Mouse (Mus musculus): Measurements from ENCODE around the gene Kif21b.

Kif21b gene

DNA sequence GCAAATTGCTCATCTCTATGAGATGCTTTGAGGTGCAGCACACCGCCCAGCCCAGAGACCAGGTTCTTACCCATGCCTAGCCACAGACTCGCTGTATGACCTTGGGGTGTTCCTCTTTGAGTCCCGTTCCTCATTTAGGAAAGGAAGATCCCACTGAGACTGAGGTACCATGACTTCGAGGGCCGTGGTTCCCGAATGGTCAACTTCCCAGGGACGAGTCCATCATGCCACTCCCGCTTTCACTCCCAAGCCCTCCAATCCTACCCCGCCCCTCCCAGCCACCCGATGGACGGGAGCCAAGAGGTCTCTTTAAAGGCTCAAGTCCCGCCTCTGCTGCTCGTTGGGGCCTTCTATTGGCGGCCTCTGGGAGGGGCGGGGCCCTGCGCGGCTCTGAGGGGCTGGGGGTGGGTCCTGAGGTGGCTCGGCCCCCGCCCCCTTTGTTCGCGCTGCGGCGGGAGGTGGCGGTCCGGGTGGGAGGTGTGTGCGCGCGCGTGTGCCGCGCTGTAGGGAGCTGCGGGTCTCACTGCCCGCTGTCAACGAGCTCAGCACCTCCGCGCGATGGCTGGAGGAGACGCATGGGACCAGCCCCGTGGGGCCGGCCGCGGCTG, at the start of gene Kif21b:
Gene Kif21b (plus strand): TSS at position 439 of the 608 bp plus-strand sequence.
- DNase-seq (ENCODE audit: low spot score): peak; percentile 89

- DNase-seq (ENCODE audit: low spot score): no peak
Measured at GRCm38 (mm10) chr1:136085988-136086685, 45.1 kb upstream of the Kif21b start.

GRCm38 (mm10) chr1:136089368-136090165, 41.6 kb upstream of the Kif21b start:
- no peak for DNase-seq (ENCODE audit: low spot score)

DNA sequence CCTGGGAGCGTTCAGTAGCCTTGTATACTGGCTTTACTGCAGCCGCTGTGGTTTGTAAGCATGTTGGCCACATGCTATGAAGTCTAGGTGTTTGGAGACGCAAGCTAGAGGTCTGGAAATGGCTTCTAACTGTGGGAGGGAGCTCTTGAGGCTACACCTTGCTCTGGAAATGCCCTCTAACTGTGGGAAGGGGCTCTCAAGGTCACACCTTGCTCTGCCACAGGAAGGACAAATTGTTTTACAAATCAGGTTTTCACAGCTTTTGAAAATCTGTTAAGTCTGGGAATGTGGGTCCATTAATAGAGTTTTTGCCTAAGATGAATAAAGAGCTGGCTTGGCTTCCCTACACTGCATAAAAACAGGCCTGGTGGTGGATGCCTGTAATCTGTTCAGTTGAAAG, 37.5 kb upstream of the Kif21b start:
- DNase-seq (ENCODE audit: low spot score): no peak

- DNase-seq (ENCODE audit: low spot score): no peak
Measured at GRCm38 (mm10) chr1:136094807-136095206, 36.4 kb upstream of the Kif21b start.

DNA sequence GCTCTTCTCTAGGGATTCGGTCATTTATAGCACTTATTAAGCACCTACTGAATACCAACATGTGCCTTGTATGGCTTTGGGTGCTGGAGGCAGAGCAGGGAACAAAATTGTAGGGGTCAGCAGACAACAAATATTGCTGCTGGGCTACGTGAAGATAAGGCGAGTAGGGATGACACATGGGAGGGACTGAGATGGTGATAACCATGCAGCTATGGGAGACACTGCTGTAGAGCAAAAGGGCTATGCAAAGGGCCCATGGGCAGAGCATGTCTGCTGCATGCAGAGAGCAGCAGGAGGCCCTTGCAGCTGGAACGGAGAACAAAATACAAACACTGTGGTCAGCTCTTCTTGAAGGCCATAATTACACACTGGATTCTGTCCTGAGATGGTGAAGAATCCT, 29.1 kb upstream of the Kif21b start:
- no peak for DNase-seq (ENCODE audit: low spot score)

GRCm38 (mm10) chr1:136102551-136102950, 28.6 kb upstream of the Kif21b start:
- no peak for DNase-seq (ENCODE audit: low spot score)

- no peak for DNase-seq (ENCODE audit: low spot score)
Measured at GRCm38 (mm10) chr1:136102981-136103380, 28.2 kb upstream of the Kif21b start.

- no peak for DNase-seq (ENCODE audit: low spot score)
Measured at GRCm38 (mm10) chr1:136103696-136104095, 27.5 kb upstream of the Kif21b start.

- DNase-seq (ENCODE audit: low spot score): no peak
Measured at GRCm38 (mm10) chr1:136104741-136105140, 26.4 kb upstream of the Kif21b start.

- DNase-seq (ENCODE audit: low spot score): no peak
Measured at GRCm38 (mm10) chr1:136109464-136109863, 21.7 kb upstream of the Kif21b start.

GRCm38 (mm10) chr1:136116183-136116582, 15.0 kb upstream of the Kif21b start:
- no peak for DNase-seq (ENCODE audit: low spot score)

DNA sequence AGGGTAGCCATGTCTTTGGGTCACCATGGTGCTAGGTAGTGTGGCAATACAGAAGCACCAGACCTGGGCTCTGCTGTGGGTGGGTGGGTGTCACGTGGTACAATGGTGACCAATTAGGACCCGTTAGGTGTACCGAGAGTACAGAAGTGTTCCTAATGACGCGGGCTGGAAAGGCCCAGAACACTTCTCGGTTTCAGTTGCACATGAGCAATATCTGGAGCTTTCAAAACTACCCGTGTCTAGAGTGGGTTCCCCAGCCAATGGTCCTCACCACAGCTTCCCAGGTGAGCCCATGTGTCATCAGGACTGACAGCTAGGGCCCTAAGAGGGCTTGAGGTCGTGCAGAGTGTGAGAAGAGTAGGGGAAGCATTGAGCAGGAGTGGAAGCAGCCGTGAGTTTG, 14.1 kb upstream of the Kif21b start:
- no peak for DNase-seq (ENCODE audit: low spot score)

- no peak for DNase-seq (ENCODE audit: low spot score)
Measured at GRCm38 (mm10) chr1:136118875-136119274, 12.3 kb upstream of the Kif21b start.

GRCm38 (mm10) chr1:136119571-136120262, 11.5 kb upstream of the Kif21b start:
- no peak for DNase-seq (ENCODE audit: low spot score)

GRCm38 (mm10) chr1:136120263-136120603, 11.0 kb upstream of the Kif21b start:
- no peak for DNase-seq (ENCODE audit: low spot score)

- DNase-seq (ENCODE audit: low spot score): no peak
Measured at GRCm38 (mm10) chr1:136120785-136121184, 10.4 kb upstream of the Kif21b start.

DNA sequence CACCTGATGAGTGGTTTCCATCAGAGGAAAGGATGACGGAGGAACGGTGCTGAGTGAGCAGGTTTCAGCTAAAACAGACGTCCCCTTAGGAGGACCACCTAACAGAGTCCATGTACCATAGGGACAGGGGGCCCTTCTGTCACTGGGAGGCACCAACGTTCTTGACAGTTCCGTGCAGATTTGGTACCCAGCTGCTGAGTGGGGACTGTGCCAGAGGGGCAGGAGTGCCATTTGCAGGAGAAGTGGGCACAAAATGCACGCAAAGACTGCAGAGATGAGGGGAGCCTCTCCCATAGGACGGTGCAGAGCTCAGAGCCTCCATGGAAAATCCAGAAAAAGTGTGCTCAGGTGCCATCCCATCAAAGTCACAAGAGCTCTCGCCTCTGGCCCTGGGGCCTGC, 9.2 kb upstream of the Kif21b start:
- no peak for DNase-seq (ENCODE audit: low spot score)

DNA sequence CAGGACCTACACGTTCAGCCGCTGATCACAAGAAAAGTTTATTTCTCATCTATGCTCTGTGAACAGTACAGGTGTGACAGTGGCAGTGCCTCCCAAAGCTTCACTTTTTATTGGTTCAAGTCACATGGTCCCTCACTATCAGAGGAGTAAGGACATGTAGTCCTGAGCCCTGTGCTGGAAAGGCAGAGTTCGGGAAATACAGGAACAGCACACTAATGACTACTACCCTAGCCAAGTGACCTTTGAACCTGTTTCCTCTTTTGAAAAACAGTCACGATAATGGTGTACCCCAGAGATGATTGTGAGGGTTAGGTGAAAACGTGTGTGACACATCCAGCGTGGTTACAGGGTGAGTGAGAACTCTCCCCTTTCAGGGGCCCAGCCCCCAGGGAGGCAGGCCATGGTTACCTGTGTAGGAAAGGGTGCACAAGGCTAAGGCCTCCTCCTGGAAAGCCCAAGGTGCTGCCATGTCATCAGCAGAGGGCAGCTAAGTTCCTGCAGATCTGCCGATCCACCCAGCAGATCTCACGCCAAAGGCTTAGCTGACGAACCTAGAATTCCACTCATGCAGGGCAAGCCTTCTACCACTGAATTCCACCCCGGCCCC, 4.9 kb upstream of the Kif21b start:
- no peak for DNase-seq (ENCODE audit: low spot score)

- DNase-seq (ENCODE audit: low spot score): no peak
Measured at GRCm38 (mm10) chr1:136126895-136127294, 4.3 kb upstream of the Kif21b start.

GRCm38 (mm10) chr1:136127856-136128255, 3.3 kb upstream of the Kif21b start:
- DNase-seq (ENCODE audit: low spot score): no peak

DNA sequence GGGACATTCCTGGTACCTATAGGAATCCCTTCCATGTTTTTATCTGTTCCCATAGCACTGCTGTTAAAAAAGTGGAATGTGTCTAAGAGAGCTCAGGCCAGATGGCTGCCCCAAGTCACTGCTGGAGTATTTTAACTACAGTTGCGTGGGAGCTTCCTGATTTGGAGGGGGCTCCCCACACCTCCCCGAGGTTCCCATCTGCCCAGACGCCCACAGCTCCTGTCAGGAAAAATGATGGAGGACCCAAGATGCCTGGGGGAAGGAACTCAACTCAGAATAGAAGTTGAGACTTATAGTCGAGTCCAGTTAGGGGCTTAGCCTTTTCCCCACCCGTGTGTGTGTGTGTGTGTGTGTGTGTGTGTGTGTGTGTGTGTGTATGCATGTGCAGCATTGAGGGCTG, 2.8 kb upstream of the Kif21b start:
- DNase-seq (ENCODE audit: low spot score): no peak
